Mouse (Mus musculus): Measurements from ENCODE around the gene Csnk1g2. TPM values are rescaled to one million over a fixed set of nuclear protein-coding genes. Genes with fewer than 3 reads are reported as not detected.

The Csnk1g2 gene
- total RNA-seq (2023), result 100 to 1,000 TPM; 131 TPM

GRCm38 (mm10) chr10:80622661-80623456 is at the start of gene Csnk1g2:
Gene Csnk1g2 (plus strand): TSS chr10:80622838.

GRCm38 (mm10) chr10:80577195-80578130 is 45.2 kb upstream of the Csnk1g2 start, which contains the start of gene Klf16:
Gene Klf16 (minus strand): TSS chr10:80577321.

GRCm38 (mm10) chr10:80589879-80590854 is 32.5 kb upstream of the Csnk1g2 start, which contains the start of gene Abhd17a:
Gene Abhd17a (minus strand): TSS chr10:80590341.

GRCm38 (mm10) chr10:80602698-80603325 is 19.8 kb upstream of the Csnk1g2 start, which contains the start of the genes Scamp4 and Adat3:
Gene Scamp4 (plus strand): TSS chr10:80602872.
Gene Adat3 (plus strand): TSS chr10:80602880.

GRCm38 (mm10) chr10:80605721-80606120 is 16.9 kb upstream of the Csnk1g2 start, which contains the start of gene Gm49322:
Gene Gm49322 (plus strand): TSS chr10:80606021.

GRCm38 (mm10) chr10:80656863-80657623 is 34.4 kb downstream of the Csnk1g2 start, which contains the start of gene Btbd2:
Gene Btbd2 (minus strand): TSS chr10:80657071.

GRCm38 (mm10) chr10:80677942-80678436 is 55.4 kb downstream of the Csnk1g2 start, which contains the start of gene Mknk2:
Gene Mknk2 (minus strand): TSS chr10:80678112.

Other genes with a start within 250 kb of the Csnk1g2 start
- gene Mex3d, start 235.2 kb upstream of the Csnk1g2 start, total RNA-seq (2023), result 1 to 10 TPM; 2.2 to 4.0 TPM
- gene Mbd3, start 223.3 kb upstream of the Csnk1g2 start, total RNA-seq (2023), result 10 to 100 TPM; 51.7 to 52.3 TPM
- gene Uqcr11, start 216.0 kb upstream of the Csnk1g2 start, total RNA-seq (2023), result 10 to 100 TPM; 90.5 to 97.7 TPM
- gene Tcf3, start 189.2 kb upstream of the Csnk1g2 start, total RNA-seq (2023), result 10 to 100 TPM; 52.0 to 52.8 TPM
- gene Onecut3, start 128.0 kb upstream of the Csnk1g2 start, total RNA-seq (2023), result not detected
- not detected for gene Atp8b3, start 83.7 kb upstream of the Csnk1g2 start, total RNA-seq (2023)
- gene Rexo1, start 61.3 kb upstream of the Csnk1g2 start, total RNA-seq (2023), result 10 to 100 TPM; 57.9 to 70.1 TPM
- gene Klf16, start 45.5 kb upstream of the Csnk1g2 start, total RNA-seq (2023), result 1 to 10 TPM; 8.1 to 9.0 TPM
- 10 to 100 TPM; 49.2 to 49.7 TPM for gene Abhd17a, start 32.5 kb upstream of the Csnk1g2 start, total RNA-seq (2023)
- 10 to 100 TPM; 10.7 to 11.9 TPM for gene Scamp4, start 20.0 kb upstream of the Csnk1g2 start, total RNA-seq (2023)
- gene Adat3, start 20.0 kb upstream of the Csnk1g2 start, total RNA-seq (2023), result 1 to 10 TPM; 1.4 to 3.0 TPM
- 1 to 10 TPM in 1 of 2 experiments, under 1 TPM in 1; 0.69 to 1.1 TPM for gene Gm49322, start 16.8 kb upstream of the Csnk1g2 start, total RNA-seq (2023)
- gene Btbd2, start 34.2 kb downstream of the Csnk1g2 start, total RNA-seq (2023), result 10 to 100 TPM; 14.8 to 25.5 TPM
- gene Mknk2, start 55.3 kb downstream of the Csnk1g2 start, total RNA-seq (2023), result 100 to 1,000 TPM; 173 to 188 TPM
- gene Mob3a, start 79.1 kb downstream of the Csnk1g2 start, total RNA-seq (2023), result 100 to 1,000 TPM; 137 to 153 TPM
- 10 to 100 TPM; 15.2 to 15.8 TPM for gene Izumo4, start 79.3 kb downstream of the Csnk1g2 start, total RNA-seq (2023)
- gene Ap3d1, start 119.4 kb downstream of the Csnk1g2 start, total RNA-seq (2023), result 100 to 1,000 TPM in 1 of 2 experiments, 10 to 100 TPM in 1; 82.9 to 110 TPM
- 10 to 100 TPM; 25.7 to 29.4 TPM for gene Dot1l, start 132.4 kb downstream of the Csnk1g2 start, total RNA-seq (2023)
- 10 to 100 TPM; 46.8 to 52.8 TPM for gene Sf3a2, start 175.4 kb downstream of the Csnk1g2 start, total RNA-seq (2023)
- 10 to 100 TPM; 71.4 to 87.6 TPM for gene Plekhj1, start 175.8 kb downstream of the Csnk1g2 start, total RNA-seq (2023)
- under 1 TPM; 0.37 to 0.76 TPM for gene Amh, start 182.4 kb downstream of the Csnk1g2 start, total RNA-seq (2023)
- not detected for gene Jsrp1, start 190.7 kb downstream of the Csnk1g2 start, total RNA-seq (2023)
- gene Oaz1, start 203.8 kb downstream of the Csnk1g2 start, total RNA-seq (2023), result 100 to 1,000 TPM; 575 to 577 TPM
- gene Lingo3, start 221.2 kb downstream of the Csnk1g2 start, total RNA-seq (2023), result not detected
- gene Lsm7, start 232.4 kb downstream of the Csnk1g2 start, total RNA-seq (2023), result 10 to 100 TPM; 16.3 to 17.5 TPM
- 10 to 100 TPM; 23.0 to 25.9 TPM for gene Sppl2b, start 232.4 kb downstream of the Csnk1g2 start, total RNA-seq (2023)
- not detected for gene Tmprss9, start 249.0 kb downstream of the Csnk1g2 start, total RNA-seq (2023)